Comparison of ENCODE assay signal across 8 mouse cellular contexts in genomic region chr7:78157946-78158345, GRCm38 (mm10).
"Had no signal": no experiment of that assay in that cellular context is flagged by ENCODE, and none has a peak within 500 bp of the region (broad histone marks: within the 10 kb centered on the region; RNA-seq: fewer than 3 reads in every experiment).

No protein-coding gene starts in this region.

- DNase-seq: lung, adult 2 months; lung, postnatal 36 days; thymus, postnatal 36 days had no signal

- H3K27ac ChIP-seq: left cerebral cortex, adult 2 months; limb, embryonic 10.5 days; liver, embryonic 15.5 days; midbrain, embryonic 13.5 days; stomach, postnatal 0 days had no signal

- H3K27me3 ChIP-seq: liver, embryonic 15.5 days; midbrain, embryonic 13.5 days had no signal

- H3K4me1 ChIP-seq: limb, embryonic 10.5 days; liver, embryonic 15.5 days; midbrain, embryonic 13.5 days had no signal

- H3K4me3 ChIP-seq: left cerebral cortex, adult 2 months; limb, embryonic 10.5 days; liver, embryonic 15.5 days; midbrain, embryonic 13.5 days had no signal
